Mouse (Mus musculus) skeletal muscle tissue, postnatal 0 days (tissue): ENCODE results near the gene Gm5244. TPM values are rescaled to one million over a fixed set of nuclear protein-coding genes. Genes with fewer than 3 reads are reported as not detected.

ENCODE experiments used
- polyA plus RNA-seq: library from polyadenylated mRNA; unstranded; fragments of >200 nt; fragmentation: Nextera tagmentation; extraction: Ambion mirVana; gene quantifications from 2 replicates; pipeline ENCODE4 v1.2.1, GENCODE M21; 2015

The Gm5244 gene
- not detected in 2 replicates for polyA plus RNA-seq

GRCm38 (mm10) chr19:12846382-12846781 is at the start of gene Gm5244:
TSS of gene Gm5244 (plus strand) at chr19:12846682.

GRCm38 (mm10) chr19:12856983-12857382 is 10.5 kb downstream of the Gm5244 start, which contains the start of gene Olfr1444:
TSS of gene Olfr1444 (plus strand) at chr19:12857283.

GRCm38 (mm10) chr19:12883555-12883954 is 37.1 kb downstream of the Gm5244 start, which contains the start of gene Olfr1445:
TSS of gene Olfr1445 (plus strand) at chr19:12883855.

GRCm38 (mm10) chr19:12893424-12893823 is 46.9 kb downstream of the Gm5244 start, which contains the start of gene Olfr1446:
TSS of gene Olfr1446 (minus strand) at chr19:12893524.

Other genes with a start within 250 kb of the Gm5244 start
- gene Gm4952, start 246.7 kb upstream of the Gm5244 start, polyA plus RNA-seq: 0.37 TPM in 1 of 2 replicates, not detected in the other
- not detected in 2 replicates for gene Glyat, start 213.4 kb upstream of the Gm5244 start, polyA plus RNA-seq
- gene Olfr1442, start 176.2 kb upstream of the Gm5244 start, polyA plus RNA-seq: not detected in 2 replicates
- gene Olfr1443, start 168.6 kb upstream of the Gm5244 start, polyA plus RNA-seq: not detected in 2 replicates
- gene Keg1, start 150.9 kb upstream of the Gm5244 start, polyA plus RNA-seq: not detected in 2 replicates
- gene Cntf, start 81.0 kb upstream of the Gm5244 start, polyA plus RNA-seq: 0.16 and 0.63 TPM in 2 replicates
- 10.3 and 11.7 TPM in 2 replicates for gene Zfp91, start 50.6 kb upstream of the Gm5244 start, polyA plus RNA-seq
- 3.0 and 3.6 TPM in 2 replicates for gene Lpxn, start 50.5 kb upstream of the Gm5244 start, polyA plus RNA-seq
- gene Olfr1444, start 10.6 kb downstream of the Gm5244 start, polyA plus RNA-seq: not detected in 2 replicates
- not detected in 2 replicates for gene Olfr1445, start 37.2 kb downstream of the Gm5244 start, polyA plus RNA-seq
- gene Olfr1446, start 46.8 kb downstream of the Gm5244 start, polyA plus RNA-seq: not detected in 2 replicates
- gene Olfr1447, start 57.1 kb downstream of the Gm5244 start, polyA plus RNA-seq: not detected in 2 replicates
- not detected in 2 replicates for gene Olfr1448, start 77.7 kb downstream of the Gm5244 start, polyA plus RNA-seq
- gene Olfr1449, start 84.2 kb downstream of the Gm5244 start, polyA plus RNA-seq: not detected in 2 replicates
- gene Olfr1450, start 103.6 kb downstream of the Gm5244 start, polyA plus RNA-seq: not detected in 2 replicates
- gene Olfr1451, start 148.3 kb downstream of the Gm5244 start, polyA plus RNA-seq: not detected in 2 replicates
- gene Olfr1453, start 181.6 kb downstream of the Gm5244 start, polyA plus RNA-seq: not detected in 2 replicates
- gene Olfr1454, start 213.9 kb downstream of the Gm5244 start, polyA plus RNA-seq: not detected in 2 replicates